Mouse (Mus musculus) myocyte (in vitro differentiated cells): ENCODE results near the gene Eefsec.

Source experiments
- CEBPB ChIP-seq: IDR thresholded peaks from 2 replicates; pipeline ENCODE4 v1.6.1; 2011; ENCODE audit warnings: mild to moderate bottlenecking, moderate library complexity; ENCODE audit not compliant: poor library complexity, insufficient read depth, severe bottlenecking
- E2F4 ChIP-seq: IDR thresholded peaks from one replicate; pipeline ENCODE4 v1.6.1; 2011; ENCODE audit warnings: mild to moderate bottlenecking, control low read depth, moderate library complexity; ENCODE audit not compliant: insufficient read depth
- POLR2A ChIP-seq: IDR thresholded peaks from one replicate; pipeline ENCODE4 v1.6.1; 2011; ENCODE audit warnings: low read depth, mild to moderate bottlenecking, control low read depth, moderate library complexity; ENCODE audit not compliant: insufficient read length
- TCF3 ChIP-seq: IDR thresholded peaks from one replicate; pipeline ENCODE4 v1.6.1; 2011; ENCODE audit warnings: low read depth, control low read depth; ENCODE audit not compliant: insufficient read length

GRCm38 (mm10) chr6:88469878-88470277 lies 23.5 kb upstream of the Eefsec start:
- TF ChIP-seq POLR2A (no peak), CEBPB (no peak), E2F4 (no peak), TCF3 (no peak)
